In the genomic region with DNA sequence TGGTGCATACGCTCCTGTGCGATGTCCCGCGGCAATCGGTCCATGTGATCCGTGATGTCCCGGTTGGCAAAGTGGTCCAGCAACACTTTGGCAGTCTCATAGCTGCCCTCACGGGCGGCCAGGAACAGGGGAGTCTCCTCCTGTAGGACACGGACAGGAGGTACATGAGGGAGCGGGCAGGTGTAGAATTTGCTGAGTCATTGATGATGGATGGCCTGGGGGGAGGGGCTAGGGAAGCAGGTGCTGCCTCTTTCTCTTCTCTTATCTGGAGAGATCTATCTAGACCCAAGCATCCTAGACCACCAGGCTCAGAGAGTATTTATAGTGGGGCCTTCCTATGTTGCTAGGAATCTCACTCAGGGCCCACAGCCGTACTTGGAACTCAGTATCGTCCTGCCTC, we compare ENCODE assay signal across 16 mouse cellular contexts. TPM values are rescaled to one million over a fixed set of nuclear protein-coding genes. Genes with fewer than 3 reads are reported as not detected.
DNase-seq lines count a peak whose midpoint lies in the region; ATAC-seq and TF ChIP-seq lines count a peak whose summit lies in the region.
"Had no signal": no experiment of that assay in that cellular context is flagged by ENCODE, and none has a peak within 500 bp of the region (broad histone marks: within the 10 kb centered on the region; RNA-seq: fewer than 3 reads in every experiment).

No protein-coding gene starts in this region.

- H3K36me3 ChIP-seq in forebrain, embryonic 12.5 days (replicated peaks), result peaks cover 82% of the 10 kb centered on the region
- peaks cover 81% of the 10 kb centered on the region for H3K36me3 ChIP-seq in forebrain, embryonic 14.5 days (ENCODE audit: control insufficient read depth, insufficient read depth, low read length)
- H3K36me3 ChIP-seq in lung, embryonic 14.5 days (ENCODE audit: insufficient read depth), result peaks cover 79% of the 10 kb centered on the region
- peaks cover 14% of the 10 kb centered on the region for H3K36me3 ChIP-seq in C2C12 (ENCODE audit: control insufficient read depth, insufficient read depth)

- WGBS in forebrain, embryonic 12.5 days, result 90% methylated on average over 13 of the region's 13 CpGs
- WGBS in forebrain, embryonic 14.5 days, result 92% methylated on average over 13 of the region's 13 CpGs
- WGBS in lung, embryonic 14.5 days, result 83% methylated on average over 13 of the region's 13 CpGs

- H3K9ac ChIP-seq in forebrain, embryonic 12.5 days, result no peak overlapping the region
- H3K9ac ChIP-seq in forebrain, embryonic 14.5 days (ENCODE audit: low read length), result no peak overlapping the region
- H3K9ac ChIP-seq in lung, embryonic 14.5 days, result no peak overlapping the region
- H3K9ac ChIP-seq: heart, embryonic 13.5 days; hindbrain, embryonic 15.5 days; liver, embryonic 14.5 days had no signal

- H3K9me3 ChIP-seq in forebrain, embryonic 12.5 days, result no peaks in the 10 kb centered on the region
- H3K9me3 ChIP-seq in forebrain, embryonic 14.5 days (replicated peaks; ENCODE audit: control insufficient read depth, low read length), result no peaks in the 10 kb centered on the region
- no peaks in the 10 kb centered on the region for H3K9me3 ChIP-seq in lung, embryonic 14.5 days (ENCODE audit: low read depth, low read length)
- H3K9me3 ChIP-seq: heart, embryonic 13.5 days; hindbrain, embryonic 15.5 days had no signal

- DNase-seq in forebrain, embryonic 14.5 days (ENCODE audit: low spot score), result no peak
- DNase-seq in lung, embryonic 14.5 days, result no peak
- no peak for DNase-seq in lung, postnatal 10 days
- DNase-seq in thymus, adult 18-20 months, result peak; percentile 47 to 58
- DNase-seq in cerebellum, adult 11 months, result no peak
- no peak for DNase-seq in c-Kit-positive CD71-positive TER-119-positive erythroid progenitor cells, embryonic 14.5 days (ENCODE audit: low spot score)
- DNase-seq: adrenal gland, adult 2 months; cerebellum, adult 9-11 months; layer of hippocampus, adult 9-11 months; right cerebral cortex, postnatal 14 days had no signal

- no peak for ATAC-seq in forebrain, embryonic 12.5 days (ENCODE audit: low FRiP score)
- ATAC-seq in forebrain, embryonic 14.5 days, result no peak
- no peak for ATAC-seq in lung, embryonic 14.5 days (ENCODE audit: insufficient read depth)

- peaks cover 12% of the 10 kb centered on the region for H3K4me1 ChIP-seq in forebrain, embryonic 12.5 days
- no peaks in the 10 kb centered on the region for H3K4me1 ChIP-seq in forebrain, embryonic 14.5 days (ENCODE audit: control insufficient read depth, insufficient read depth, low read length)
- H3K4me1 ChIP-seq in lung, embryonic 14.5 days (ENCODE audit: insufficient read depth), result peaks cover 13% of the 10 kb centered on the region

- no peak overlapping the region for H3K4me2 ChIP-seq in forebrain, embryonic 12.5 days
- no peak overlapping the region for H3K4me2 ChIP-seq in forebrain, embryonic 14.5 days (ENCODE audit: low read length)
- no peak overlapping the region for H3K4me2 ChIP-seq in lung, embryonic 14.5 days
- H3K4me2 ChIP-seq: heart, embryonic 13.5 days; hindbrain, embryonic 15.5 days had no signal

- no peaks in the 10 kb centered on the region for H3K79me3 ChIP-seq in C2C12 (ENCODE audit: low read depth)

- peak overlapping the region; percentile 32; the same call in 1 of the 2 replicates for H3K27ac ChIP-seq in forebrain, embryonic 12.5 days
- H3K27ac ChIP-seq in forebrain, embryonic 14.5 days (ENCODE audit: low read depth, low read length), result no peak overlapping the region; the same call in 1 of the 2 replicates
- H3K27ac ChIP-seq in lung, embryonic 14.5 days (ENCODE audit: low read depth), result peak overlapping the region; percentile 24; the same call in 1 of the 2 replicates
- H3K27ac ChIP-seq: heart, embryonic 13.5 days; hindbrain, embryonic 15.5 days; liver, embryonic 14.5 days had no signal

- no peaks in the 10 kb centered on the region for H3K27me3 ChIP-seq in forebrain, embryonic 12.5 days
- H3K27me3 ChIP-seq in forebrain, embryonic 14.5 days (replicated peaks; ENCODE audit: control insufficient read depth, insufficient read depth, low read length), result no peaks in the 10 kb centered on the region
- no peaks in the 10 kb centered on the region for H3K27me3 ChIP-seq in lung, embryonic 14.5 days (ENCODE audit: insufficient read depth, low read length)
- no peaks in the 10 kb centered on the region for H3K27me3 ChIP-seq in C2C12 (ENCODE audit: control insufficient read depth, insufficient read depth, insufficient read length)
- H3K27me3 ChIP-seq: heart, embryonic 13.5 days; hindbrain, embryonic 15.5 days had no signal

- no peaks in the 10 kb centered on the region for H3K79me2 ChIP-seq in C2C12 (ENCODE audit: control insufficient read depth, insufficient read depth)

- TF ChIP-seq CTCF in lung, embryonic 14.5 days (IDR thresholded peaks at IDR 0.05; ENCODE audit: low read depth), result 0 out of 2 replicates have a peak, but pooled peaks have one; percentile 3
- no peak for TF ChIP-seq CTCF in C2C12 (IDR thresholded peaks at IDR 0.05; ENCODE audit: control insufficient read depth, insufficient read depth, insufficient read length)

- H3K4me3 ChIP-seq in forebrain, embryonic 12.5 days (replicated peaks), result no peak overlapping the region
- no peak overlapping the region for H3K4me3 ChIP-seq in forebrain, embryonic 14.5 days (ENCODE audit: low read depth, low read length)
- no peak overlapping the region for H3K4me3 ChIP-seq in lung, embryonic 14.5 days (ENCODE audit: low read depth, low read length)
- no peak overlapping the region for H3K4me3 ChIP-seq in C2C12 (ENCODE audit: insufficient read depth, poor library complexity, severe bottlenecking)
- H3K4me3 ChIP-seq: heart, embryonic 13.5 days; hindbrain, embryonic 15.5 days; myocyte had no signal

- H3ac ChIP-seq in C2C12 (ENCODE audit: control insufficient read depth, insufficient read length, low read depth), result no peak overlapping the region

TF ChIP-seq in C2C12, 6 proteins besides CTCF, POLR2A, EP300 and RAD21:
- TF ChIP-seq USF1 (IDR thresholded peaks at IDR 0.05; ENCODE audit: low read depth), result no peak
- TF ChIP-seq CEBPB (IDR thresholded peaks at IDR 0.05; ENCODE audit: low read depth), result no peak
- no peak for TF ChIP-seq MAX (IDR thresholded peaks at IDR 0.05)
- no peak for TF ChIP-seq FOSL1 (IDR thresholded peaks at IDR 0.05; ENCODE audit: insufficient read depth, low read length, poor library complexity, severe bottlenecking)
- TF ChIP-seq MYOD1 (IDR thresholded peaks at IDR 0.05; ENCODE audit: control insufficient read depth, insufficient read length, low read depth), result peak; percentile 8
- no peak for TF ChIP-seq MYOG (IDR thresholded peaks at IDR 0.05; ENCODE audit: control insufficient read depth, extremely low read depth, insufficient read length)

RNA-seq across cellular contexts. Expression of a gene that starts 15.8 kb away (rescaled TPM):
- polyA plus RNA-seq in forebrain, embryonic 12.5 days (2016; fragmentation: Nextera tagmentation; extraction: Ambion mirVana), result 30.0 and 33.9 TPM in 2 replicates
- polyA plus RNA-seq in forebrain, embryonic 14.5 days (2014; fragmentation: Nextera tagmentation; extraction: Ambion mirVana), result 23.4 and 24.6 TPM in 2 replicates
- 36.0 and 36.5 TPM in 2 replicates for polyA plus RNA-seq in lung, embryonic 14.5 days (2014; fragmentation: Nextera tagmentation; extraction: Ambion mirVana)
- polyA plus RNA-seq in C2C12 (2012; fragmentation: generic; extraction: Trizol), result 19.5 TPM

RNA-seq across cellular contexts. Expression of a gene that starts 51.8 kb away (rescaled TPM):
- polyA plus RNA-seq in forebrain, embryonic 12.5 days (2016; fragmentation: Nextera tagmentation; extraction: Ambion mirVana), result 29.2 and 30.6 TPM in 2 replicates
- polyA plus RNA-seq in forebrain, embryonic 14.5 days (2014; fragmentation: Nextera tagmentation; extraction: Ambion mirVana), result 13.9 and 16.2 TPM in 2 replicates
- polyA plus RNA-seq in lung, embryonic 14.5 days (2014; fragmentation: Nextera tagmentation; extraction: Ambion mirVana), result 18.6 and 22.4 TPM in 2 replicates
- 8.3 TPM for polyA plus RNA-seq in C2C12 (2012; fragmentation: generic; extraction: Trizol)

RNA-seq across cellular contexts. Expression of a gene that starts 55.6 kb away (rescaled TPM):
- 49.5 and 61.8 TPM in 2 replicates for polyA plus RNA-seq in forebrain, embryonic 12.5 days (2016; fragmentation: Nextera tagmentation; extraction: Ambion mirVana)
- polyA plus RNA-seq in forebrain, embryonic 14.5 days (2014; fragmentation: Nextera tagmentation; extraction: Ambion mirVana), result 30.3 and 32.3 TPM in 2 replicates
- 37.7 and 44.0 TPM in 2 replicates for polyA plus RNA-seq in lung, embryonic 14.5 days (2014; fragmentation: Nextera tagmentation; extraction: Ambion mirVana)
- 4.5 TPM for polyA plus RNA-seq in C2C12 (2012; fragmentation: generic; extraction: Trizol)

Comparison
In these comparisons a context has a peak if more than half of its experiments do, and no peak if none do; other contexts are left out.
1. DNase-seq: peak in thymus, adult 18-20 months (2 of 2); none in forebrain, embryonic 14.5 days (single experiment), lung, embryonic 14.5 days (single experiment), lung, postnatal 10 days (single experiment), cerebellum, adult 11 months (single experiment) and c-Kit-positive CD71-positive TER-119-positive erythroid progenitor cells, embryonic 14.5 days (single experiment).